Mouse (Mus musculus) testis, adult 2 months (tissue): Measurements from ENCODE around the gene Ccnd1. TPM values are rescaled to one million over a fixed set of nuclear protein-coding genes. Genes with fewer than 3 reads are reported as not detected.

Experiments used
- H3K27ac ChIP-seq: fragments of 200-500 bp; 2 replicates; pipeline ENCODE4 v1.5.1; 2012; ENCODE audit warnings: low read depth, low read length; ENCODE audit not compliant: control insufficient read depth, insufficient read depth
- H3K27me3 ChIP-seq: fragments of 200-500 bp; 2 replicates; pipeline ENCODE4 v1.6.1; 2012; ENCODE audit warnings: mild to moderate bottlenecking, low read length, moderate library complexity; ENCODE audit not compliant: control insufficient read depth, insufficient read depth
- H3K36me3 ChIP-seq: fragments of 200-500 bp; 2 replicates; pipeline ENCODE4 v1.6.1; 2012; ENCODE audit warnings: mild to moderate bottlenecking, low read length; ENCODE audit not compliant: control insufficient read depth, insufficient read depth
- H3K4me1 ChIP-seq: fragments of 200-500 bp; 2 replicates; pipeline ENCODE4 v1.6.1; 2012; ENCODE audit warnings: low read length; ENCODE audit not compliant: control insufficient read depth, insufficient read depth
- H3K4me3 ChIP-seq: fragments of 200-500 bp; 2 replicates; pipeline ENCODE4 v1.5.1; 2012; ENCODE audit warnings: low read depth, mild to moderate bottlenecking, low read length, moderate library complexity, mixed read lengths; ENCODE audit not compliant: control insufficient read depth
- CTCF ChIP-seq: fragments of 200-500 bp; IDR thresholded peaks from 2 replicates; pipeline ENCODE4 v1.5.1; 2012; ENCODE audit warnings: low read depth, mild to moderate bottlenecking, inconsistent platforms, low read length, moderate library complexity; ENCODE audit not compliant: control insufficient read depth, insufficient read depth, insufficient replicate concordance
- POLR2A ChIP-seq: fragments of 200-500 bp; IDR thresholded peaks from 2 replicates; pipeline ENCODE4 v1.6.1; 2012; ENCODE audit warnings: low read depth, mild to moderate bottlenecking, inconsistent platforms, low read length, moderate library complexity; ENCODE audit not compliant: control insufficient read depth
- polyA plus RNA-seq: library from polyadenylated mRNA; depleted of rRNA; stranded (reverse); fragments of >200 nt; gene quantifications from 2 replicates; pipeline ENCODE4 v1.2.3, GENCODE M21; 2012; rRNA removed

Ccnd1 gene
- polyA plus RNA-seq, 1 experiment = 4.2 TPM

DNA sequence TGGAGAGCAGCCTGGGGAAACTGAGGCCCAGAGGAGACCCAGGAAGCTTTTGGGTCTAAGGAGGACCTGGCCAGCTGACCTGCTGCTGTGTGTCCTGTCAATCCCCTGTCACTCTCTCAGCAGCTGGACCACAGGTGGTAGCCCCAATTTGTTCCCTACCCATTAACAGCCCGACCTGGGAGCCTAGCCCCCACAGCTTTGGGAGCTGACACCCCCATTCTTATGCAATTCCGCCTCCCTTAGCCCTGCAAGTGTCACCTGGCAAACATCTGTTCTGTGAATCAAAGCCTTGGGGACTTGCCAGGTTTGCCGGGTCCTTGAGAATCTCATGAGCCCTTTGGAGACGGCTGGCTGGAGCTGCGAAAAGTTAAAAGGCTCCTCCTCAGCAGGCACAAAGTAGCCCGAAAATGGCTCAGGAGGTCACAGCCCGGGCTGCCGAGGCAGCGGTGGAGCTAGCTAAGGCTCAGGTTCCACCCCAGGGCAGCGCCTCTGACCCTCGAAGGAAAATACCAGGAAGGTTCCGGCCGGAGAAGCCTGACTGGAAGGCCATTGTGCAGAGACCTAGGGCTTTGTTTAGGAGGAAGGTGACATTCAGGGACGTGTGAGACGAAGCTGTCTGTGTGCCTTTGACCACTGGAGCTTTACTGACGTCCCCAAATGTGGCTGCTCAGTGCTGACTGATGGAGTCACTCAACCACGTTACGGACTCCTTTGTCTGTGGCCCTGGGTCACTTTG is 51.0 kb downstream of the Ccnd1 start:
- H3K36me3 ChIP-seq = no peaks in the 10 kb centered on the region
- H3K4me3 ChIP-seq = no peak overlapping the region
- TF ChIP-seq POLR2A (no peak), CTCF (no peak)
- no peak overlapping the region for H3K27ac ChIP-seq
- H3K27me3 ChIP-seq = no peaks in the 10 kb centered on the region
- H3K4me1 ChIP-seq = no peaks in the 10 kb centered on the region

DNA sequence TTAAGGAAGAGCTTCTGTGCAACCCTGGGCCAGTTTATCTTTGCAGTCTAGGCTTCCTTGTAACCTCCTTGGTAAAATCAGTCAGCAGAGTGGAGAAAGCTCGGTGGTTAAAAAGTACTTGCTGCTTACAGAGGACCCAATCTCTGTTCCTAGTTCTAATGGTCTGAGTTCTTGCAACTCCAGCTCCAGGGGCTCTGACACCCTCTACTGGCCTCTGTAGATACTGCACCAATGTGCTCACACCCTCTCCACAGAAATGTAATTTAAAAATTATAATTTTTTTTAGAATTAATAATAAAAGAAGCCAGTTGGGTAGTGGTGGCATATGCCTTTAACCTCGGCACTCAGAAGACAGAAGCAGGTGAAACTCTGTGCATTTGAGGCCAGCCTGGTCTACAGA is 52.1 kb downstream of the Ccnd1 start:
- H3K27me3 ChIP-seq = no peaks in the 10 kb centered on the region
- TF ChIP-seq POLR2A (no peak), CTCF (no peak)
- no peaks in the 10 kb centered on the region for H3K36me3 ChIP-seq

DNA sequence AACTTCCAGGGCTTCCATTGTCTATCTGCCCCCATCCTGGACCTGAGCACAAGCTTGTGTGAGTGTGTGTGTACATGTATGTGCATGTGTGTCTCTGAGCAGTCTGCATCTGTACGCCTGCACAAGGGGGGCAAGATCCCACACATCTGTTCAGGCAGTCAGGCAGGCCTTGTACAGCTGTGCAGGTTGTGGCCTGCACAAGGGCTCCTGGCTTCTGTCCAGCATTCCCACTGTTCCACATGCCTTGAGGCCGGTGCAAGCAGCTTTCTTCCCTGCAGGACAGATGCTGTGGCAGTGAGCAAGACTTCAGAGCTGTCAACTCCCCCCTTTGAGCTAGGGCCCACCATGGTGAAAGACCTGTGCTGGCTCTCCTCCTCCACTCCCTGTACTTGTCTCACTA is 56.6 kb downstream of the Ccnd1 start:
- H3K4me1 ChIP-seq = no peaks in the 10 kb centered on the region
- no peaks in the 10 kb centered on the region for H3K27me3 ChIP-seq
- H3K36me3 ChIP-seq = no peaks in the 10 kb centered on the region
- no peak overlapping the region for H3K4me3 ChIP-seq
- TF ChIP-seq CTCF = no peak
- TF ChIP-seq POLR2A = no peak
- H3K27ac ChIP-seq = no peak overlapping the region

More for the DNA sequence above, 52.1 kb downstream of the Ccnd1 start:
- Histone ChIP-seq H3K4me3 (no peak overlapping the region), H3K4me1 (no peaks in the 10 kb centered on the region), H3K27ac (no peak overlapping the region)

Other genes with a start within 250 kb of the Ccnd1 start
- gene Ano1, start 188.0 kb downstream of the Ccnd1 start, polyA plus RNA-seq = 27.3 and 28.2 TPM in 2 replicates
- gene Fgf3, start 101.8 kb downstream of the Ccnd1 start, polyA plus RNA-seq = 0.10 TPM in 1 of 2 replicates, not detected in the other
- gene Fgf4, start 92.6 kb downstream of the Ccnd1 start, polyA plus RNA-seq = not detected in 2 replicates
- gene Fgf15, start 43.4 kb downstream of the Ccnd1 start, polyA plus RNA-seq = not detected in 2 replicates
- gene LTO1, start 24.8 kb downstream of the Ccnd1 start, polyA plus RNA-seq = 26.2 and 32.7 TPM in 2 replicates